Mouse (Mus musculus) retina, postnatal 1 day (tissue): Measurements from ENCODE around the gene L1td1.
"Not testable (repeated sequence)": the region's sequence is repeated elsewhere in the genome, so short reads cannot be mapped to it uniquely, and the experiment has no call there.

Source experiments
- DNase-seq: peaks from one replicate; pipeline ENCODE4 v3.0.0-alpha.2; 2012

The L1td1 gene

GRCm38 (mm10) chr4:98726590-98727237 lies at the start of gene L1td1:
Gene L1td1 (plus strand): TSS chr4:98726734.
- peak; percentile 31 for DNase-seq

- no peak for DNase-seq
Observed at GRCm38 (mm10) chr4:98677506-98677905, 49.0 kb upstream of the L1td1 start.

GRCm38 (mm10) chr4:98686678-98687267 lies 39.8 kb upstream of the L1td1 start:
- no peak for DNase-seq

GRCm38 (mm10) chr4:98688116-98688515 lies 38.4 kb upstream of the L1td1 start:
- DNase-seq = no peak

- no peak for DNase-seq
Observed at GRCm38 (mm10) chr4:98688520-98688919, 38.0 kb upstream of the L1td1 start.

GRCm38 (mm10) chr4:98689988-98690387 lies 36.5 kb upstream of the L1td1 start:
- DNase-seq = no peak

- DNase-seq = no peak
Observed at GRCm38 (mm10) chr4:98693465-98694185, 32.9 kb upstream of the L1td1 start.

- no peak for DNase-seq
Observed at GRCm38 (mm10) chr4:98697932-98698331, 28.6 kb upstream of the L1td1 start.

- DNase-seq = no peak
Observed at GRCm38 (mm10) chr4:98698921-98699320, 27.6 kb upstream of the L1td1 start.

- DNase-seq = no peak
Observed at GRCm38 (mm10) chr4:98700156-98700555, 26.4 kb upstream of the L1td1 start.

- DNase-seq = peak; percentile 83
Observed at GRCm38 (mm10) chr4:98702201-98702894, 24.2 kb upstream of the L1td1 start.

GRCm38 (mm10) chr4:98710891-98711290 lies 15.6 kb upstream of the L1td1 start:
- DNase-seq = no peak

- peak; percentile 67 for DNase-seq
Observed at GRCm38 (mm10) chr4:98717735-98718546, 8.6 kb upstream of the L1td1 start.

GRCm38 (mm10) chr4:98718547-98718917 lies 8.0 kb upstream of the L1td1 start:
- no peak for DNase-seq

- peak; percentile 85 for DNase-seq
Observed at GRCm38 (mm10) chr4:98722454-98722853, 4.1 kb upstream of the L1td1 start.

- not testable (repeated sequence) for DNase-seq
Observed at GRCm38 (mm10) chr4:98724682-98725081, 1.9 kb upstream of the L1td1 start.

- DNase-seq = peak; percentile 52
Observed at GRCm38 (mm10) chr4:98725439-98725838, 1.1 kb upstream of the L1td1 start.

- DNase-seq = peak; percentile 14
Observed at GRCm38 (mm10) chr4:98727295-98727958, 893 bp downstream of the L1td1 start.

GRCm38 (mm10) chr4:98727959-98728347 lies 1.4 kb downstream of the L1td1 start:
- DNase-seq = no peak

- no peak for DNase-seq
Observed at GRCm38 (mm10) chr4:98728716-98729115, 2.2 kb downstream of the L1td1 start.

GRCm38 (mm10) chr4:98733660-98734059 lies 7.1 kb downstream of the L1td1 start:
- DNase-seq = no peak

GRCm38 (mm10) chr4:98739753-98740152 lies 13.2 kb downstream of the L1td1 start:
- DNase-seq = peak; percentile 60
